Mouse (Mus musculus) 3T3-L1 (cell line): ENCODE data around the gene Slc2a12.

ENCODE experiments used
- DNase-seq: peaks from one replicate; pipeline ENCODE4 v3.0.0-alpha.2; 2015; ENCODE audit warnings: low read depth, low spot score

Slc2a12 gene

GRCm38 (mm10) chr10:22728257-22728656 is 83.4 kb downstream of the Slc2a12 start:
- DNase-seq, result peak; percentile 42

- DNase-seq, result peak; percentile 55
Observed at GRCm38 (mm10) chr10:22730266-22730991, 85.6 kb downstream of the Slc2a12 start.

- no peak for DNase-seq
Observed at GRCm38 (mm10) chr10:22730992-22731271, 86.1 kb downstream of the Slc2a12 start.

GRCm38 (mm10) chr10:22731272-22732093 is 86.7 kb downstream of the Slc2a12 start, which contains the start of gene Tbpl1:
Tbpl1 (minus strand) TSS chr10:22731938.
- DNase-seq, result peak; percentile 95

- DNase-seq, result peak; percentile 25
Observed at GRCm38 (mm10) chr10:22732181-22732580, 87.4 kb downstream of the Slc2a12 start.

GRCm38 (mm10) chr10:22745922-22746321 is 101.1 kb downstream of the Slc2a12 start:
- no peak for DNase-seq

GRCm38 (mm10) chr10:22746334-22747322 is 101.8 kb downstream of the Slc2a12 start:
- DNase-seq, result peak; percentile 35

GRCm38 (mm10) chr10:22751175-22751682 is 106.4 kb downstream of the Slc2a12 start:
- DNase-seq, result no peak
